Mouse (Mus musculus): ENCODE measurements at regions not wholly inside any gene's neighbourhood (a gene's known extent, or its start where the extent isn't known, plus 50 kb on each side); places are given as distances from the start of the nearest gene placed in this dataset.

- Histone ChIP-seq H3K4me3 (no peak overlapping the region), H3K4me1 (no peaks in the 10 kb centered on the region), H3K9ac (no peak overlapping the region), H3K36me3 (no peaks in the 10 kb centered on the region), H3K27me3 (no peaks in the 10 kb centered on the region), H3K4me2 (replicated peaks) (no peak overlapping the region), H3K27ac (no peak overlapping the region), H3K9me3 (0 out of 2 replicates have a peak, but pooled peaks cover 5% of the 10 kb centered on the region)
- 88% methylated on average over 8 of the region's 8 CpGs for WGBS
- ATAC-seq (ENCODE audit: low FRiP score, low read depth) = no peak
Observed at GRCm38 (mm10) chr10:84119952-84120550, 320.3 kb downstream of the Nuak1 start.

- Histone ChIP-seq H3K9me3 (no peaks in the 10 kb centered on the region), H3K4me1 (no peaks in the 10 kb centered on the region), H3K27me3 (no peaks in the 10 kb centered on the region), H3K4me2 (replicated peaks) (no peak overlapping the region), H3K27ac (no peak overlapping the region), H3K4me3 (no peak overlapping the region), H3K9ac (no peak overlapping the region), H3K36me3 (no peaks in the 10 kb centered on the region)
- no peak for ATAC-seq (ENCODE audit: low FRiP score, low read depth)
- 69% methylated on average over 4 of the region's 4 CpGs for WGBS
Observed at GRCm38 (mm10) chr10:84137019-84137658, 303.3 kb downstream of the Nuak1 start.

GRCm38 (mm10) chr10:84142741-84143454, 297.5 kb downstream of the Nuak1 start:
- Histone ChIP-seq H3K4me3 (no peak overlapping the region), H3K27ac (peak overlapping the region; percentile 10; the same call in 1 of the 2 replicates), H3K36me3 (no peaks in the 10 kb centered on the region), H3K9ac (no peak overlapping the region), H3K4me2 (replicated peaks) (no peak overlapping the region), H3K9me3 (no peaks in the 10 kb centered on the region), H3K27me3 (no peaks in the 10 kb centered on the region), H3K4me1 (peaks cover 19% of the 10 kb centered on the region)
- no peak for ATAC-seq (ENCODE audit: low FRiP score, low read depth)
- WGBS = 60% methylated on average over 8 of the region's 8 CpGs

- Histone ChIP-seq H3K4me1 (peaks cover 19% of the 10 kb centered on the region), H3K4me3 (no peak overlapping the region), H3K9me3 (no peaks in the 10 kb centered on the region), H3K9ac (no peak overlapping the region), H3K36me3 (no peaks in the 10 kb centered on the region), H3K27me3 (no peaks in the 10 kb centered on the region), H3K27ac (peak overlapping the region; percentile 48; the same call in 1 of the 2 replicates), H3K4me2 (replicated peaks) (peak overlapping the region; percentile 19; the same call in 1 of the 2 replicates)
- WGBS = 10% methylated on average over 5 of the region's 5 CpGs
- ATAC-seq (ENCODE audit: low FRiP score, low read depth) = peak; percentile 78
Observed at GRCm38 (mm10) chr10:84143674-84144343, 296.6 kb downstream of the Nuak1 start.

- no peak overlapping the region for H3K27ac ChIP-seq
- H3K9me3 ChIP-seq = no peaks in the 10 kb centered on the region
- ATAC-seq (ENCODE audit: low FRiP score, low read depth) = 0 out of 2 replicates have a peak, but pooled peaks have one; percentile 24
- H3K36me3 ChIP-seq = no peaks in the 10 kb centered on the region
- no peak overlapping the region for H3K4me2 ChIP-seq (replicated peaks)
- H3K4me1 ChIP-seq = peaks cover 19% of the 10 kb centered on the region
- no peak overlapping the region for H3K9ac ChIP-seq
- no peaks in the 10 kb centered on the region for H3K27me3 ChIP-seq
- H3K4me3 ChIP-seq = no peak overlapping the region
Observed at GRCm38 (mm10) chr10:84144344-84144687, 296.1 kb downstream of the Nuak1 start.

- Histone ChIP-seq H3K9ac (no peak overlapping the region), H3K27me3 (no peaks in the 10 kb centered on the region), H3K9me3 (no peaks in the 10 kb centered on the region), H3K27ac (no peak overlapping the region), H3K4me2 (replicated peaks) (no peak overlapping the region), H3K4me1 (peaks cover 19% of the 10 kb centered on the region), H3K4me3 (no peak overlapping the region), H3K36me3 (no peaks in the 10 kb centered on the region)
- ATAC-seq (ENCODE audit: low FRiP score, low read depth) = no peak
- WGBS = 82% methylated on average over 2 of the region's 2 CpGs
Observed at GRCm38 (mm10) chr10:84147305-84147984, 293.0 kb downstream of the Nuak1 start.

- ATAC-seq (ENCODE audit: low FRiP score, low read depth) = no peak
- H3K9me3 ChIP-seq = no peaks in the 10 kb centered on the region
- no peak overlapping the region for H3K4me2 ChIP-seq (replicated peaks)
- 78% methylated on average over 4 of the region's 4 CpGs for WGBS
- no peak overlapping the region for H3K9ac ChIP-seq
- H3K4me1 ChIP-seq = peaks cover 11% of the 10 kb centered on the region; the same call in 1 of the 2 replicates
- no peak overlapping the region for H3K27ac ChIP-seq
- H3K4me3 ChIP-seq = no peak overlapping the region
- no peaks in the 10 kb centered on the region; the same call in 1 of the 2 replicates for H3K27me3 ChIP-seq
- no peaks in the 10 kb centered on the region for H3K36me3 ChIP-seq
Observed at GRCm38 (mm10) chr10:84163752-84164151, 276.6 kb downstream of the Nuak1 start.

- ATAC-seq (ENCODE audit: low FRiP score, low read depth) = no peak
- no peak overlapping the region for H3K4me2 ChIP-seq (replicated peaks)
- peaks cover 11% of the 10 kb centered on the region; the same call in 1 of the 2 replicates for H3K4me1 ChIP-seq
- WGBS = 45% methylated on average over 10 of the region's 10 CpGs
- no peak overlapping the region for H3K4me3 ChIP-seq
- no peak overlapping the region for H3K9ac ChIP-seq
- H3K27ac ChIP-seq = no peak overlapping the region
- H3K9me3 ChIP-seq = no peaks in the 10 kb centered on the region
- H3K36me3 ChIP-seq = no peaks in the 10 kb centered on the region
- H3K27me3 ChIP-seq = no peaks in the 10 kb centered on the region; the same call in 1 of the 2 replicates
Observed at GRCm38 (mm10) chr10:84165832-84166567, 274.4 kb downstream of the Nuak1 start.

GRCm38 (mm10) chr10:84166568-84166905, 273.9 kb downstream of the Nuak1 start:
- H3K4me2 ChIP-seq (replicated peaks) = no peak overlapping the region
- WGBS = 42% methylated on average over 3 of the region's 3 CpGs
- no peak overlapping the region for H3K27ac ChIP-seq
- peaks cover 11% of the 10 kb centered on the region; the same call in 1 of the 2 replicates for H3K4me1 ChIP-seq
- no peak overlapping the region for H3K9ac ChIP-seq
- H3K9me3 ChIP-seq = no peaks in the 10 kb centered on the region
- H3K36me3 ChIP-seq = no peaks in the 10 kb centered on the region
- ATAC-seq (ENCODE audit: low FRiP score, low read depth) = no peak; the same call in 1 of the 2 replicates
- no peak overlapping the region for H3K4me3 ChIP-seq
- no peaks in the 10 kb centered on the region; the same call in 1 of the 2 replicates for H3K27me3 ChIP-seq

- Histone ChIP-seq H3K36me3 (no peaks in the 10 kb centered on the region), H3K27ac (no peak overlapping the region), H3K4me2 (replicated peaks) (no peak overlapping the region), H3K4me3 (no peak overlapping the region), H3K9me3 (no peaks in the 10 kb centered on the region), H3K27me3 (no peaks in the 10 kb centered on the region), H3K4me1 (peaks cover 22% of the 10 kb centered on the region), H3K9ac (no peak overlapping the region)
- peak; percentile 67; the same call in 1 of the 2 replicates for ATAC-seq (ENCODE audit: low FRiP score, low read depth)
- 24% methylated on average over 4 of the region's 4 CpGs for WGBS
Observed at GRCm38 (mm10) chr10:84172828-84173321, 267.5 kb downstream of the Nuak1 start.

- Histone ChIP-seq H3K4me1 (no peaks in the 10 kb centered on the region), H3K27me3 (no peaks in the 10 kb centered on the region), H3K4me3 (no peak overlapping the region), H3K4me2 (replicated peaks) (no peak overlapping the region), H3K9me3 (no peaks in the 10 kb centered on the region), H3K27ac (no peak overlapping the region), H3K9ac (no peak overlapping the region), H3K36me3 (no peaks in the 10 kb centered on the region)
- 56% methylated on average over 2 of the region's 2 CpGs for WGBS
- ATAC-seq (ENCODE audit: low FRiP score, low read depth) = no peak
Observed at GRCm38 (mm10) chr10:84183239-84183638, 257.2 kb downstream of the Nuak1 start.
